Mouse (Mus musculus) forebrain, embryonic 11.5 days (tissue): ENCODE measurements at regions not wholly inside any gene's neighbourhood (a gene's known extent, or its start where the extent isn't known, plus 50 kb on each side); places are given as distances from the start of the nearest gene placed in this dataset.

Experiments
- ATAC-seq: fragments of 200-750 bp; cut with Nextera tagmentation; replicated peaks from 2 replicates; pipeline ENCODE4 v1.8.0; 2017; ENCODE audit warnings: moderate TSS enrichment; ENCODE audit not compliant: low FRiP score
- DNase-seq: peaks from one replicate; pipeline ENCODE4 v3.0.0-alpha.2; 2017; ENCODE audit warnings: low spot score
- H3K27ac ChIP-seq: fragments of 300-500 bp; sonication (generic); 2 replicates; pipeline ENCODE4 v1.5.1; 2014; ENCODE audit warnings: low read depth, low read length
- H3K27me3 ChIP-seq: fragments of 300-500 bp; sonication (generic); 2 replicates; pipeline ENCODE4 v1.6.1; 2014; ENCODE audit warnings: mild to moderate bottlenecking, low read length, mixed read lengths; ENCODE audit not compliant: control insufficient read depth, insufficient read depth
- H3K36me3 ChIP-seq: fragments of 300-500 bp; sonication (generic); 2 replicates; pipeline ENCODE4 v1.6.1; 2014; ENCODE audit warnings: mild to moderate bottlenecking, low read length, moderate library complexity, mixed read lengths; ENCODE audit not compliant: control insufficient read depth, insufficient read depth
- H3K4me1 ChIP-seq: fragments of 300-500 bp; sonication (generic); replicated peaks from 2 replicates; pipeline ENCODE4 v1.6.1; 2014; ENCODE audit warnings: low read length, mixed read lengths; ENCODE audit not compliant: control insufficient read depth, insufficient read depth
- H3K4me2 ChIP-seq: fragments of 300-500 bp; sonication (generic); 2 replicates; pipeline ENCODE4 v1.6.1; 2014; ENCODE audit warnings: low read depth, mild to moderate bottlenecking, low read length, moderate library complexity, mixed read lengths; ENCODE audit not compliant: severe bottlenecking
- H3K4me3 ChIP-seq: fragments of 300-500 bp; sonication (generic); 2 replicates; pipeline ENCODE4 v1.5.1; 2014; ENCODE audit warnings: low read depth, low read length
- H3K9ac ChIP-seq: fragments of 300-500 bp; sonication (generic); 2 replicates; pipeline ENCODE4 v1.6.1; 2014; ENCODE audit warnings: low read length
- H3K9me3 ChIP-seq: fragments of 300-500 bp; sonication (generic); 2 replicates; pipeline ENCODE4 v1.6.1; 2016; ENCODE audit warnings: low read length, mixed read lengths; ENCODE audit not compliant: control insufficient read depth
- WGBS: fragments of 180-500 bp; shearing (Covaris S2); extraction: QIAGEN DNeasy Blood & Tissue Kit; methylation state at CpG from one replicate; pipeline ENCODE4 v1.1.7; 2014; 5-methylcytosine and 5-hydroxymethylcytosine counted together

- no peak overlapping the region for H3K27ac ChIP-seq
- no peaks in the 10 kb centered on the region for H3K27me3 ChIP-seq
- DNase-seq (no peak), ATAC-seq (peak; percentile 78)
- no peaks in the 10 kb centered on the region for H3K36me3 ChIP-seq
- WGBS, result 85% methylated on average over 2 of the region's 2 CpGs
- no peaks in the 10 kb centered on the region for H3K9me3 ChIP-seq
- H3K4me2 ChIP-seq, result no peak overlapping the region
- H3K4me3 ChIP-seq, result no peak overlapping the region
- H3K9ac ChIP-seq, result no peak overlapping the region
- no peaks in the 10 kb centered on the region for H3K4me1 ChIP-seq
These were observed 147.6 kb upstream of the 2610001J05Rik start for GRCm38 (mm10) chr6:14018928-14019327.

- no peak overlapping the region for H3K27ac ChIP-seq
- no peak overlapping the region for H3K9ac ChIP-seq
- H3K9me3 ChIP-seq, result no peaks in the 10 kb centered on the region
- ATAC-seq (no peak), DNase-seq (no peak)
- no peaks in the 10 kb centered on the region for H3K36me3 ChIP-seq
- H3K27me3 ChIP-seq, result no peaks in the 10 kb centered on the region
- no peak overlapping the region for H3K4me2 ChIP-seq
- WGBS, result 91% methylated on average over 10 of the region's 10 CpGs
- no peak overlapping the region for H3K4me3 ChIP-seq
- H3K4me1 ChIP-seq, result no peaks in the 10 kb centered on the region
These were observed 111.5 kb upstream of the 2610001J05Rik start for GRCm38 (mm10) chr6:13982606-13983389.

- Histone ChIP-seq H3K9ac (no peak overlapping the region), H3K9me3 (no peaks in the 10 kb centered on the region), H3K27me3 (no peaks in the 10 kb centered on the region), H3K4me2 (no peak overlapping the region), H3K4me3 (no peak overlapping the region), H3K36me3 (no peaks in the 10 kb centered on the region), H3K4me1 (no peaks in the 10 kb centered on the region), H3K27ac (no peak overlapping the region)
- DNase-seq (no peak), ATAC-seq (no peak)
- 84% methylated on average over 14 of the region's 14 CpGs for WGBS
These were observed 103.6 kb upstream of the 2610001J05Rik start for GRCm38 (mm10) chr6:13974710-13975506.

- no peak for ATAC-seq
- 76% methylated on average over 2 of the region's 2 CpGs for WGBS
These were observed 93.2 kb upstream of the 2610001J05Rik start for GRCm38 (mm10) chr6:13964471-13964870.

GRCm38 (mm10) chr6:13964013-13964412 lies 92.7 kb upstream of the 2610001J05Rik start:
- H3K27me3 ChIP-seq, result no peaks in the 10 kb centered on the region
- H3K27ac ChIP-seq, result no peak overlapping the region
- DNase-seq, result no peak
- no peak for ATAC-seq
- no peaks in the 10 kb centered on the region for H3K9me3 ChIP-seq
- H3K4me3 ChIP-seq, result no peak overlapping the region
- H3K4me1 ChIP-seq, result no peaks in the 10 kb centered on the region
- 62% methylated on average over 2 of the region's 2 CpGs for WGBS
- no peak overlapping the region for H3K4me2 ChIP-seq
- H3K36me3 ChIP-seq, result no peaks in the 10 kb centered on the region
- no peak overlapping the region for H3K9ac ChIP-seq

More at GRCm38 (mm10) chr6:13964471-13964870, 93.2 kb upstream of the 2610001J05Rik start:
- DNase-seq, result no peak
- Histone ChIP-seq H3K36me3 (no peaks in the 10 kb centered on the region), H3K4me3 (no peak overlapping the region), H3K4me1 (no peaks in the 10 kb centered on the region), H3K4me2 (no peak overlapping the region), H3K27me3 (no peaks in the 10 kb centered on the region), H3K9ac (no peak overlapping the region), H3K27ac (no peak overlapping the region), H3K9me3 (no peaks in the 10 kb centered on the region)

GRCm38 (mm10) chr6:13949640-13950039 lies 78.3 kb upstream of the 2610001J05Rik start:
- H3K4me1 ChIP-seq, result no peaks in the 10 kb centered on the region
- no peak overlapping the region for H3K9ac ChIP-seq
- no peak for ATAC-seq
- no peak overlapping the region for H3K27ac ChIP-seq
- H3K4me3 ChIP-seq, result no peak overlapping the region
- no peaks in the 10 kb centered on the region for H3K27me3 ChIP-seq
- H3K36me3 ChIP-seq, result no peaks in the 10 kb centered on the region
- peak; percentile 51 for DNase-seq
- H3K9me3 ChIP-seq, result no peaks in the 10 kb centered on the region
- 91% methylated on average over 4 of the region's 4 CpGs for WGBS
- H3K4me2 ChIP-seq, result no peak overlapping the region

- Histone ChIP-seq H3K27ac (no peak overlapping the region), H3K9me3 (no peaks in the 10 kb centered on the region), H3K4me1 (no peaks in the 10 kb centered on the region), H3K9ac (no peak overlapping the region), H3K36me3 (no peaks in the 10 kb centered on the region), H3K4me3 (no peak overlapping the region), H3K4me2 (no peak overlapping the region), H3K27me3 (no peaks in the 10 kb centered on the region)
- 82% methylated on average over 9 of the region's 9 CpGs for WGBS
- ATAC-seq (no peak), DNase-seq (no peak)
These were observed 49.8 kb upstream of the 2610001J05Rik start for GRCm38 (mm10) chr6:13920809-13921760.
